Mouse (Mus musculus) MEL (cell line): Measurements from ENCODE around the gene Padi2. TPM values are rescaled to one million over a fixed set of nuclear protein-coding genes. Genes with fewer than 3 reads are reported as not detected.

Source experiments
- DNase-seq: peaks from one replicate; pipeline ENCODE4 v3.0.0; 2011; ENCODE audit warnings: low read depth, low spot score
- H3K27ac ChIP-seq: 2 replicates; pipeline ENCODE4 v1.5.1; 2012; ENCODE audit warnings: low read depth, mild to moderate bottlenecking, control low read depth, low read length, moderate library complexity; ENCODE audit not compliant: control insufficient read depth
- H3K27me3 ChIP-seq, 2 experiments: fragments of 150-350 bp in 1 of 2; sonication (generic) in 1 of 2; 2 replicates each; pipeline ENCODE4 v1.6.1; 2012; ENCODE audit warnings: low read length in 2 of 2, mild to moderate bottlenecking in 2 of 2, improper control_type of control experiment in 1 of 2, moderate library complexity in 1 of 2; ENCODE audit not compliant: insufficient read depth in 2 of 2, control insufficient read depth in 1 of 2
- H3K36me3 ChIP-seq, 2 experiments: 2 replicates each; pipeline ENCODE4 v1.6.1; 2012 to 2014; ENCODE audit warnings: low read length in 2 of 2, improper control_type of control experiment in 1 of 2, inconsistent platforms in 1 of 2, mild to moderate bottlenecking in 1 of 2; ENCODE audit not compliant: insufficient read depth in 2 of 2, control insufficient read depth in 1 of 2
- H3K4me1 ChIP-seq, 2 experiments: fragments of 150-350 bp in 1 of 2; sonication (generic) in 1 of 2; 2 replicates each; pipeline ENCODE4 v1.6.1; 2012; ENCODE audit warnings: low read length in 2 of 2, improper control_type of control experiment in 1 of 2, mild to moderate bottlenecking in 1 of 2; ENCODE audit not compliant: insufficient read depth in 2 of 2, control insufficient read depth in 1 of 2
- H3K4me3 ChIP-seq, 2 experiments: fragments of 150-350 bp in 1 of 2; sonication (generic) in 1 of 2; 2 replicates each; pipeline ENCODE4 v1.5.1; 2012; ENCODE audit warnings: low read depth in 2 of 2, low read length in 2 of 2, mild to moderate bottlenecking in 2 of 2, moderate library complexity in 2 of 2, control low read depth in 1 of 2, improper control_type of control experiment in 1 of 2; ENCODE audit not compliant: control insufficient read depth in 1 of 2, insufficient read depth in 1 of 2
- H3K79me2 ChIP-seq: 2 replicates; pipeline ENCODE4 v1.6.1; 2012; ENCODE audit warnings: mild to moderate bottlenecking, low read length, moderate library complexity; ENCODE audit not compliant: control insufficient read depth, poor library complexity, insufficient read depth
- H3K9ac ChIP-seq: 2 replicates; pipeline ENCODE4 v1.6.1; 2012; ENCODE audit warnings: low read depth, mild to moderate bottlenecking, control low read depth, low read length, moderate library complexity; ENCODE audit not compliant: control insufficient read depth, poor library complexity, severe bottlenecking
- H3K9me3 ChIP-seq: fragments of 150-350 bp; sonication (generic); replicated peaks from 2 replicates; pipeline ENCODE4 v1.6.1; 2012; ENCODE audit warnings: mild to moderate bottlenecking, low read length, improper control_type of control experiment, moderate library complexity; ENCODE audit not compliant: insufficient read depth
- CHD2 ChIP-seq: IDR thresholded peaks from 2 replicates; pipeline ENCODE4 v1.6.1; 2011; ENCODE audit warnings: low read length, improper control_type of control experiment
- CTCF ChIP-seq, 3 experiments: IDR thresholded peaks in 2 of 3; conservative IDR thresholded peaks in 1 of 3; 2 replicates each; pipeline ENCODE4 v1.5.1; 2011 to 2012; ENCODE audit warnings: low read length in 3 of 3, low read depth in 2 of 3, mild to moderate bottlenecking in 2 of 3, improper control_type of control experiment in 1 of 3, inconsistent platforms in 1 of 3, mixed read lengths in 1 of 3, moderate library complexity in 1 of 3; ENCODE audit not compliant: control insufficient read depth in 1 of 3, insufficient read depth in 1 of 3, poor library complexity in 1 of 3, severe bottlenecking in 1 of 3
- E2F4 ChIP-seq: IDR thresholded peaks from 2 replicates; pipeline ENCODE4 v1.6.1; 2011; ENCODE audit warnings: low read depth, low read length, improper control_type of control experiment, borderline replicate concordance
- ELF1 ChIP-seq: IDR thresholded peaks from 2 replicates; pipeline ENCODE4 v1.6.1; 2014; ENCODE audit warnings: low read depth, mild to moderate bottlenecking, inconsistent platforms, low read length, improper control_type of control experiment, moderate library complexity
- MAFK ChIP-seq: IDR thresholded peaks from 2 replicates; pipeline ENCODE4 v1.6.1; 2011; ENCODE audit warnings: low read depth, mild to moderate bottlenecking, low read length, improper control_type of control experiment, borderline replicate concordance
- MEF2A ChIP-seq: IDR thresholded peaks from 2 replicates; pipeline ENCODE4 v1.6.1; 2014; ENCODE audit warnings: low read depth, mild to moderate bottlenecking, inconsistent platforms, low read length, improper control_type of control experiment; ENCODE audit not compliant: poor library complexity, insufficient replicate concordance, severe bottlenecking; ENCODE audit errors: extremely low read depth
- MXI1 ChIP-seq: IDR thresholded peaks from 2 replicates; pipeline ENCODE4 v1.6.1; 2011; ENCODE audit warnings: mild to moderate bottlenecking, low read depth, low read length, improper control_type of control experiment
- MYC ChIP-seq: IDR thresholded peaks from 2 replicates; pipeline ENCODE4 v1.6.1; 2011; ENCODE audit warnings: low read depth, mild to moderate bottlenecking, low read length, improper control_type of control experiment, moderate library complexity
- POLR2A ChIP-seq, 2 experiments: IDR thresholded peaks; 2 replicates each; pipeline ENCODE4 v1.6.1; 2011 to 2012; ENCODE audit warnings: low read length in 2 of 2, mild to moderate bottlenecking in 2 of 2, control low read depth in 1 of 2, improper control_type of control experiment in 1 of 2, low read depth in 1 of 2, moderate library complexity in 1 of 2; ENCODE audit not compliant: control insufficient read depth in 1 of 2, insufficient read depth in 1 of 2, poor library complexity in 1 of 2
- SIN3A ChIP-seq: IDR thresholded peaks from 2 replicates; pipeline ENCODE4 v1.6.1; 2012; ENCODE audit warnings: low read length, improper control_type of control experiment, inconsistent platforms
- TAL1 ChIP-seq: IDR thresholded peaks from 2 replicates; pipeline ENCODE4 v1.6.1; 2012; ENCODE audit warnings: mild to moderate bottlenecking, inconsistent platforms, low read length, moderate library complexity, mixed read lengths
- TBP ChIP-seq: IDR thresholded peaks from 2 replicates; pipeline ENCODE4 v1.8.0; 2011; ENCODE audit warnings: low read depth, low read length, improper control_type of control experiment
- UBTF ChIP-seq: IDR thresholded peaks from 2 replicates; pipeline ENCODE4 v1.6.1; 2012; ENCODE audit warnings: low read depth, mild to moderate bottlenecking, inconsistent platforms, low read length, improper control_type of control experiment, moderate library complexity, borderline replicate concordance; ENCODE audit not compliant: insufficient read depth
- USF2 ChIP-seq, 2 experiments: IDR thresholded peaks; 2 replicates each; pipeline ENCODE4 v1.6.1; 2011 to 2012; ENCODE audit warnings: improper control_type of control experiment in 2 of 2, low read length in 2 of 2, borderline replicate concordance in 1 of 2, inconsistent platforms in 1 of 2, low read depth in 1 of 2, mild to moderate bottlenecking in 1 of 2; ENCODE audit not compliant: insufficient read depth in 1 of 2
- ZKSCAN1 ChIP-seq: IDR thresholded peaks from 2 replicates; pipeline ENCODE4 v1.6.1; 2012; ENCODE audit warnings: low read depth, mild to moderate bottlenecking, inconsistent platforms, low read length, improper control_type of control experiment, moderate library complexity
- ZMIZ1 ChIP-seq: IDR thresholded peaks from 2 replicates; pipeline ENCODE4 v1.6.1; 2012; ENCODE audit warnings: low read depth, mild to moderate bottlenecking, inconsistent platforms, low read length, improper control_type of control experiment, moderate library complexity
- ZNF384 ChIP-seq: IDR thresholded peaks from 2 replicates; pipeline ENCODE4 v1.6.1; 2012; ENCODE audit warnings: low read depth, mild to moderate bottlenecking, inconsistent platforms, low read length, improper control_type of control experiment
- polyA plus RNA-seq, 2 experiments: library from polyadenylated mRNA; stranded (reverse) in 1 of 2; unstranded in 1 of 2; fragments of >175 nt in 1 of 2; fragments of >200 nt in 1 of 2; gene quantifications; 2 replicates each; pipeline versions ENCODE4 v1.2.1 to v1.2.4; 2012; ENCODE audit warnings: low replicate concordance in 2 of 2, low read depth in 1 of 2; ENCODE audit not compliant: insufficient read length in 2 of 2, insufficient read depth in 1 of 2, missing spikeins in 1 of 2
- total RNA-seq: library from RNA; depleted of rRNA; stranded (reverse); fragments of 300-350 nt; gene quantifications from 2 replicates; pipeline ENCODE4 v1.2.3, GENCODE M21; 2012

Gene Padi2
- total and polyA plus RNA-seq, 3 experiments, result 0.07 to 0.27 TPM; not detected in 1

DNA sequence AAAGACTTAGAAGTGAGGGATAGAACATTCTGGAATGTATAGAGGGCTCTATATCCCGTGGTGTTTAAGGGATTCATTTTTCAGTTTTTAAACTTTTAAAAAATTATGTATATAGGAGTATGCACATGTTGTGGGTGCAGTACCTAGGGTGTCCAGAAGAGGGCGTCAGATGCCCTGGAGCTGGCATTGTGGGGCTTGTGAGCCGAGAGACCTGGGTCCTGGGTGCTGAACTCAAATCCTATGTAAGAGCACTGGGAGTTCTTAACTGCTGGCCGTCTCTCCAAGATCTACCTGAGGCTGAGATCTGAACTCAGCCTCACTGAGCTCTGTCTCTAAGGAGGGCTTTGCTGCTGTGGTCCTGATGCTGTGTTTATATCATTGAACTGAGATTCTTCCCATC, 23.8 kb upstream of the Padi2 start:
- Histone ChIP-seq H3K4me3 (no peak overlapping the region), H3K27me3 (peaks cover 0 to 2% of the 10 kb centered on the region in 2 experiments; a peak in 2 of 4 replicates), H3K36me3 (no peaks in the 10 kb centered on the region), H3K4me1 (no peaks in the 10 kb centered on the region), H3K27ac (no peak overlapping the region), H3K9ac (no peak overlapping the region), H3K9me3 (no peaks in the 10 kb centered on the region), H3K79me2 (no peaks in the 10 kb centered on the region)
- no peak for DNase-seq
- TF ChIP-seq CHD2 (no peak), CTCF (IDR thresholded peaks at IDR 0.05 in 2 of 3, conservative IDR thresholded peaks at IDR 0.05 in 1 of 3; ENCODE audit: control insufficient read depth in 1 of 3, insufficient read depth in 1 of 3, low read depth in 2 of 3, low read length in 3 of 3, poor library complexity in 1 of 3, severe bottlenecking in 1 of 3) (peak; percentile 14 to 44 (median 38); a peak in 4 of 6 replicates), E2F4 (no peak), ELF1 (no peak), USF2 (IDR thresholded peaks at IDR 0.05; ENCODE audit: borderline replicate concordance in 1 of 2, insufficient read depth in 1 of 2, low read depth in 1 of 2, low read length in 2 of 2) (no peak), MAFK (no peak), ZMIZ1 (no peak), TAL1 (no peak), ZKSCAN1 (no peak)

DNA sequence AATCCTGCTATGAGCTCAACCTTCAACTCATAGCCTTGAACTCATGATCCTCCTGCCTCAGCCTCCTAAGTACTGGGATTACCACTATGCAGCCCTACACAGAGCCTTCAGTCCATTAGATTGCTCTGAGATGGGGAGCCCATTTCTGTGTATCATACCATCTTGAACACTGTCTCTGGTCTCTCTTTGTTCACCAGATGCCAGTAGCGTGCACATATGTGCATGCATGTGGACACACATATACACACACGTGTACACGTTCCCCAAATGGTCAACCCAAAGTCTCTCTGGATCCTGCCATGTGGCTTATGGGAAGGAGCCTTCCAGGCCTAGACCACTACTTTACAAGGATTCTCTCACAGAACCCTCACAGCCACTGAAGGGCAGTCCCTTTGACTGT, 23.2 kb upstream of the Padi2 start:
- Histone ChIP-seq H3K36me3 (no peaks in the 10 kb centered on the region), H3K9ac (no peak overlapping the region), H3K79me2 (no peaks in the 10 kb centered on the region), H3K27ac (no peak overlapping the region), H3K4me1 (no peaks in the 10 kb centered on the region), H3K27me3 (no peaks in the 10 kb centered on the region; a peak in 1 of 4 replicates), H3K9me3 (no peaks in the 10 kb centered on the region), H3K4me3 (no peak overlapping the region)
- no peak for DNase-seq
- TF ChIP-seq ZNF384 (no peak), MXI1 (no peak), TBP (no peak), MAFK (no peak), UBTF (no peak), MYC (no peak), SIN3A (no peak), CHD2 (no peak), POLR2A (IDR thresholded peaks at IDR 0.05; ENCODE audit: control insufficient read depth in 1 of 2, insufficient read depth in 1 of 2, low read depth in 1 of 2, low read length in 2 of 2, poor library complexity in 1 of 2) (no peak)

GRCm38 (mm10) chr4:140883852-140884251, 22.3 kb upstream of the Padi2 start:
- no peaks in the 10 kb centered on the region for H3K4me1 ChIP-seq
- H3K4me3 ChIP-seq, result no peak overlapping the region
- H3K36me3 ChIP-seq, result no peaks in the 10 kb centered on the region
- H3K9me3 ChIP-seq, result no peaks in the 10 kb centered on the region
- no peaks in the 10 kb centered on the region; a peak in 1 of 4 replicates for H3K27me3 ChIP-seq
- no peak for DNase-seq
- no peak overlapping the region for H3K27ac ChIP-seq
- H3K79me2 ChIP-seq, result no peaks in the 10 kb centered on the region
- no peak for TF ChIP-seq MEF2A
- TF ChIP-seq ZNF384, result no peak
- no peak for TF ChIP-seq POLR2A (IDR thresholded peaks at IDR 0.05; ENCODE audit: control insufficient read depth in 1 of 2, insufficient read depth in 1 of 2, low read depth in 1 of 2, low read length in 2 of 2, poor library complexity in 1 of 2)
- H3K9ac ChIP-seq, result no peak overlapping the region
